Mouse (Mus musculus): ENCODE data around the gene Ppp4r3b. TPM values are rescaled to one million over a fixed set of nuclear protein-coding genes. Genes with fewer than 3 reads are reported as not detected.

The Ppp4r3b gene
- 52.5 and 72.2 TPM in 2 replicates for total RNA-seq (2014; fragmentation: Nextera tagmentation)
- 97.1 and 143 TPM in 2 replicates for total RNA-seq (2017)

GRCm38 (mm10) chr11:29172563-29173124 lies at the start of gene Ppp4r3b:
TSS of gene Ppp4r3b (plus strand) at chr11:29172890.
- peak; percentile 86 for ATAC-seq (replicated peaks; ENCODE audit: poor library complexity, severe bottlenecking)

GRCm38 (mm10) chr11:29129862-29130384 lies 42.8 kb upstream of the Ppp4r3b start:
- 0 out of 2 replicates have a peak, but pooled peaks have one; percentile 20 for ATAC-seq (replicated peaks; ENCODE audit: poor library complexity, severe bottlenecking)

- ATAC-seq (replicated peaks; ENCODE audit: poor library complexity, severe bottlenecking): peak; percentile 100
Observed at GRCm38 (mm10) chr11:29130385-29131355, 42.0 kb upstream of the Ppp4r3b start, which contains the start of gene Pnpt1. TSS of gene Pnpt1 (plus strand) at chr11:29130744.

GRCm38 (mm10) chr11:29140671-29141070 lies 32.0 kb upstream of the Ppp4r3b start:
- no peak for ATAC-seq (replicated peaks; ENCODE audit: poor library complexity, severe bottlenecking)

GRCm38 (mm10) chr11:29148901-29149300 lies 23.8 kb upstream of the Ppp4r3b start:
- ATAC-seq (replicated peaks; ENCODE audit: poor library complexity, severe bottlenecking): peak; percentile 80

- no peak for ATAC-seq (replicated peaks; ENCODE audit: poor library complexity, severe bottlenecking)
Observed at GRCm38 (mm10) chr11:29163569-29163968, 9.1 kb upstream of the Ppp4r3b start.

- ATAC-seq (replicated peaks; ENCODE audit: poor library complexity, severe bottlenecking): peak; percentile 31
Observed at GRCm38 (mm10) chr11:29171959-29172391, 715 bp upstream of the Ppp4r3b start.

GRCm38 (mm10) chr11:29173125-29173631 lies 488 bp downstream of the Ppp4r3b start:
- peak; percentile 64 for ATAC-seq (replicated peaks; ENCODE audit: poor library complexity, severe bottlenecking)

- ATAC-seq (replicated peaks; ENCODE audit: poor library complexity, severe bottlenecking): no peak
Observed at GRCm38 (mm10) chr11:29173706-29174436, 1.2 kb downstream of the Ppp4r3b start.

GRCm38 (mm10) chr11:29179319-29179718 lies 6.6 kb downstream of the Ppp4r3b start:
- ATAC-seq (replicated peaks; ENCODE audit: poor library complexity, severe bottlenecking): no peak

GRCm38 (mm10) chr11:29180657-29181056 lies 8.0 kb downstream of the Ppp4r3b start:
- no peak for ATAC-seq (replicated peaks; ENCODE audit: poor library complexity, severe bottlenecking)

GRCm38 (mm10) chr11:29181751-29182150 lies 9.1 kb downstream of the Ppp4r3b start:
- no peak for ATAC-seq (replicated peaks; ENCODE audit: poor library complexity, severe bottlenecking)

- no peak for ATAC-seq (replicated peaks; ENCODE audit: poor library complexity, severe bottlenecking)
Observed at GRCm38 (mm10) chr11:29188981-29189380, 16.3 kb downstream of the Ppp4r3b start.

- 0 out of 2 replicates have a peak, but pooled peaks have one; percentile 33 for ATAC-seq (replicated peaks; ENCODE audit: poor library complexity, severe bottlenecking)
Observed at GRCm38 (mm10) chr11:29203653-29204052, 31.0 kb downstream of the Ppp4r3b start.

GRCm38 (mm10) chr11:29209774-29210173 lies 37.1 kb downstream of the Ppp4r3b start:
- ATAC-seq (replicated peaks; ENCODE audit: poor library complexity, severe bottlenecking): no peak

- ATAC-seq (replicated peaks; ENCODE audit: poor library complexity, severe bottlenecking): no peak
Observed at GRCm38 (mm10) chr11:29216196-29216595, 43.5 kb downstream of the Ppp4r3b start.

GRCm38 (mm10) chr11:29219055-29219454 lies 46.4 kb downstream of the Ppp4r3b start:
- ATAC-seq (replicated peaks; ENCODE audit: poor library complexity, severe bottlenecking): no peak

GRCm38 (mm10) chr11:29222310-29222709 lies 49.6 kb downstream of the Ppp4r3b start:
- no peak for ATAC-seq (replicated peaks; ENCODE audit: poor library complexity, severe bottlenecking)

- ATAC-seq (replicated peaks; ENCODE audit: poor library complexity, severe bottlenecking): no peak
Observed at GRCm38 (mm10) chr11:29224754-29225153, 52.1 kb downstream of the Ppp4r3b start.

- ATAC-seq (replicated peaks; ENCODE audit: poor library complexity, severe bottlenecking): no peak
Observed at GRCm38 (mm10) chr11:29228957-29229356, 56.3 kb downstream of the Ppp4r3b start.
